Mouse (Mus musculus) gastrocnemius, adult 8-10 months (tissue): Measurements from ENCODE around the gene Klhl5. TPM values are rescaled to one million over a fixed set of nuclear protein-coding genes. Genes with fewer than 3 reads are reported as not detected.
A peak's percentile ranks its signal among the peaks of the same experiment; 100 is the strongest.
"Not testable (repeated sequence)": the region's sequence is repeated elsewhere in the genome, so short reads cannot be mapped to it uniquely, and the experiment has no call there.

ENCODE experiments used
- DNase-seq, 2 experiments: peaks; one replicate each; pipeline ENCODE4 v3.0.0; 2022; ENCODE audit warnings: low spot score in 2 of 2
- total RNA-seq, 4 experiments: library from RNA; stranded (reverse); gene quantifications; 2 replicates each; pipeline ENCODE4 v1.2.4; 2022

Klhl5 gene
- total RNA-seq, 4 experiments from 2014 or later, result 4.5 to 6.0 (median 5.6) TPM

DNA sequence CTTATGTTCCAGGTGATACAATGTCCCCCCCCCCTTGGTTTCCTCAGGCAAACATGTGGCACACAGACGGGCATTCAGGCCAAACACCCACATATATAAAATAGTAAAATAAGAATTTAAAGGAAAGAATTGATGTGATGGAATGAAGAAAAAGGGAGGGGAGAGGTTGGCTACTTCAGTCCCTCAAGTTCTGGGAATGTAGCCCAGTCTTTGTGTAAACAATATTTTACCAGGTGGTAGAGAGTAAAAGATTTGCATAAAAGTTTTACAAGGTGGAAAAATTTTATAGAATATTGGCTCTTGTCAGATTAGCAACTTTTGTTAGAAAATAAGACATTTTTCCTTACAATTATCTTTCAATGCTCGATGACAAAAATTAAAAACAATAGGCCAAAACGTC, 10.5 kb upstream of the Klhl5 start:
- no peak for DNase-seq

DNA sequence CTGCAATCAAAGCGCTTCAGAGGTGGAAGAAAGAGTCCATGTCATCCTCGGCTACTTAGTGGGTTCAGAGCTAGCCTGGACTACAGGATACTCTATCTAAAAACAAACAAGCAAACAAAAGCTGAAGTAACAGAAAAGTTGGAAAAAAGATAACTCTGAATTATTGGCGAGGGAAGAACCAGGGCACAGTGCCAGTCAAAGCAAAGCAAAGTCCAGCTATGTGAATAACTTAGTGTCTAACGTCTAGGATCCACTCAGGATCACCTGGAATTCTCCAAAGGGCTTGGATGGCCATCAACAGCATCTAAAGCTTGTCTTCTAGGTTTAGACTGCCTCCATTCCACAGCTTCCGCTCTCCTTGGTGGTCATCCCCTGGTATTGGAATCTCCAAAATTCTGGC, 9.9 kb upstream of the Klhl5 start:
- DNase-seq, result no peak

DNA sequence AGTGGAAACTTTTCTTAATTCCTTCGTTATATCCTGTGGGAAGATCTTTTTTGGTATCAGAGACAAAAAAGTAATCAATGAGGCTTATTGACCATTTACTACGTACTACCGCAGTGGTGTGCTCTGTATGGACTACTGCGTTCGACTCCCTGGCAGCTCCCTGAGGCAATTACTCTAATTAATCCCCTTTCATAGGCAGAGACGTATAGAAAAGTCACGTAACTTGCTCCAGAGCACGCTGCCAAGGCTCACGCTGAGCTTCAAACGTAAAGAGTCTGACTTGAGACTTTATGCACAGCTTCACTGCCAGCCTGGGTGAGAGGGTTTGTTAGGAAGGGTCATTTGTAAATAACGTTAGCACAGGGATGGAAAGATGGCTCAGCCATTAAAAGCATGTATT, 7.3 kb upstream of the Klhl5 start:
- no peak for DNase-seq

DNA sequence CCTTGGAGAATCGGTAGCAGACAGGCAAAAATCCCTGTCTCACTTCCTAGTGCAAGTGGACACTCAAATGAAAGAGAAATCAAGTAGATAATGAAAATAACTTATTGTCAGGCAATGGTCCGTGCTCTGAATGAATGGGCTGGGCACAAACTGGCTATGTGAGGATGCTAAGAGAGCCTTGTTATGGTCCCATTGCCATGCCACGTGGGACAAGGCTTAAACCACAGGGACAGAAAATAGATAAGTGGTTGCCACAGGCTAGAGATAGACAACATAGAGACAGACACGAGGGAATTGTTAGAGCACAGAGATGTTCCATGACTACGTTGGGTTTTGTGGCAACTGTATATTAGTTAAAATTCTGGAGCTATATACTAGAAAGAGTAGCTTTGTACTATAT, 6.1 kb upstream of the Klhl5 start:
- no peak for DNase-seq

DNA sequence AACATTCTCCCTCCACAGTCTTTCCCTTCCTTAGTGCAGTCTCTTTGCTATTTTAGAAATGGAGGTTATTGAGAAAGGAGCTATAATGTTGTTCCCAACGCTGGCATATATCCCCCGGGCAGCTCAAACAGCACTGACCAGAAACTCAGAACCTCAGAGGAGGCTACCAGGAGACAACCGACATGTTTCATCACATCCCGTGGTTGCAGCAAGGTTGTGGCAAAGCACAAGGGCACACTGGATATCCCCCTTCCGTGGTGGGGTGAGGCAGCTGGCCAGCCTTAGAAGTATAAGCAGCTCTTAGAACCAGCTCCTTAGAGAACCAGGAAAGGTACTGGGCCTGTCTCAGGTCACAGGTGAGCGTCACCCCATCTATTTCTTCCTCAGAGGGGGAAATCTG, 5.7 kb upstream of the Klhl5 start:
- no peak for DNase-seq

DNA sequence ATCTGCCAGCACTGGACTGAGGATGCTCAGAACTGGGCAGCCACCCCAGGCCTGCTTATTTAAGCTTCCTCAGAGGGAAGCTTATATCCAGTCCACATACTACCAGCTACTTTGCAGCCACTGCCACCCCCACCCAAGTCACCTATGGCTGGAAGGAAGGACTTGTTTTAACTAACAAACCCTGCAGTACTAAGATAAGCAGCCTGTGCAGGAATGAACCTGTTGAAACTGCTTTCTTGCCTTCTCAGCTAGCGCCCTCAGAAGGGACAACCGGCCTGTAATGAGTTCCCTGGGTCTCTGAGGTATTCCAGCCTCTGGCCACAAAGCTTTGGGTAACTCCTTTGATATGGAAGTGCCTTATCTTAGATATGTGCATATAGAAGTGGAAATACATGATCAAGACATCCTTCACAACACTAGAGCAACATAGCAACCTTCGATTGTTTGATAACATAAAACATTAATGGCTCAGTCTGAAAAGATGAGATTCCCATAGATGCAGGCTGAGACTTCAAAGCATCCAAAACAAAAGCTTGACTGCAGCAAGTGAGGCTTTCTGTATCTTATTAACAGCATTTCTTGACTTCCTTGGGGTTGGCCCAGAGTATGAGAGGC, 5.2 kb upstream of the Klhl5 start:
- no peak for DNase-seq

DNA sequence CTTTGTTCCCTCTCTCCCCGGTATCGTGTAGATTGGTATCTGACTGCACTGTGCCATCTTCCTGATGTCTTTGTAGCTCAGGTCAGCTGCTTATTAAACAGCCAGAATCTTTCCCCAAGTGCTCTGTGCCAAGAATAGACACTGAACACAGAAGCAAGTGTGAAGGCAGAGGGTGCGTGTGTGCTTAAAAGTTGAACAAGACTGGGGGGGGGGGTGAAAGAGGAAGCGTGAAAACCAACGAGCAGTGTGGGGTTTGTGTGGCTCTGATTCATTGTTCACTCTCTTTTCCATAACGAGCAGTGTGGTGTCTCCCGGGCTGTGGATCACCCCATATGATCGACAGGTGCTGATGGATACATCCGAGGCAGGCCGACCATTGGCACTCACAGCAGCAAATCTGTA, 4.7 kb upstream of the Klhl5 start:
- DNase-seq, result no peak

DNA sequence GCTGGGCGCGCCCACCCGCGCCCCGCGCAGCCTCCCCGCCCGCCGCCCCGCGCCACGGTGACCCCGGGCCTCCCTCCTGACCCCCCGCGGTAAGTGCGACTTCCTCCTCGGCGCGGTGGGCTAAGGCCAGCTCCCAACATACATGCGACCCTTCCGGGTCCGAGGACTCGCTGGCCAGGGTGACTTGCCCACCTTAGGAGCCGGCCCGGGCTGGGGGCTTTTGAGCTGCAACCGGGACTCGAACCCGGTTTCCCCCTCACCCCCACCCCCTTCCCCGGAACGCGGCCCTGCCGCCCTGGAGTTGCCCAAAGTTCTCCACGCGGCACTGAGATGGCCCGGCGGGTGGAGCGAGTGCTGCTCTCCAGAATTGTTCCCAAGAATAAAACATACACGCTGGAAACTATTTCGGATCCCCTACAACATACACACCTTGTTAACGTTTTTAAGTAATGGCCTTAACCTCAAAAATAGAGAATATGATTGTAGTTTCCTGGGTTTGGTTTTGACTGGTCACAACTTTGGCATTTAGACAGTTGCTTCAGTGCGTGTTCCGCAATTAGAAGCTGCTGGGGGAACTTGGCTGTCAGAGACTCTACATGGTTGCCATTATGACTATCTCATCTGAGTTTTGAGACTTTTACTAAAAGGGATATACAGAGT, 564 bp downstream of the Klhl5 start:
- peak in 1 of 2 experiments; percentile 10 for DNase-seq

DNA sequence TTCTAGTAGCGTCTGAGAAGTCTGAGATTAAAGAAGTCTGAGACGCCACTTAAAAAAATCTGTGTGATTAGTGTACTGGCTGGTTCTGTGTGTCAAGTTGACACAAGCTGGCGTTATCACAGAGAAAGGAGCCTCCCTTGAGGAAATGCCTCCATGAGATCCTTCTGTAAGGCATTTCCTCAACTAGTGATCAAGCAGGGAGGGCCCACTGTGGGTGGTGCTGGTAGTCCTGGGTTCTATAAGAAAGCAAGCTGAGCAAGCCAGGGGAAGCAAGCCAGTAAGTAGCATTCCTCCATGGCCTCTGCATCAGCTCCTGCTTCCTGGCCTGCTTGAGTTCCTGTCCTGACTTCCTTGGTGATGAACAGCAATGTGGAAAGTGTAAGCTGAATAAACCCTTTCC, 4.9 kb downstream of the Klhl5 start:
- DNase-seq, result not testable (repeated sequence)

DNA sequence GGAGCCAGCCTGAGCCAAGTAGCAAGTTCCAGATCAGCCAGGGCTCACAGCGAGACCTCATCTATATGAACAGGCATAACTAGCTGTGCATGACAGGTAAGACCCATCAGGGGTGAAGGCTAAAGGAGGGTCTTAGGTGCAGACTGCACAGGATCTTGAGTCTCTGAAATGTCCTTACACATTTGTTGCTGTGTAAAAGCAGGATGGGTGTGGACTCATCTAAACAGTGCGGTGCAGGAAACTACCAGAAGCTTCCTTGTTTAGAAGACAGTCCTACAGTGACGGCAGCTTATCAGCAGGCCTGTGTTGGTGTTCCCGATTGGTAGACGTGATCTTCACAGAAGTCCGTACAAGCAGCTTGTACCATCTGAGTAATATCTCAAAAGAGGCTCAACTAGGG, 6.0 kb downstream of the Klhl5 start:
- no peak for DNase-seq

DNA sequence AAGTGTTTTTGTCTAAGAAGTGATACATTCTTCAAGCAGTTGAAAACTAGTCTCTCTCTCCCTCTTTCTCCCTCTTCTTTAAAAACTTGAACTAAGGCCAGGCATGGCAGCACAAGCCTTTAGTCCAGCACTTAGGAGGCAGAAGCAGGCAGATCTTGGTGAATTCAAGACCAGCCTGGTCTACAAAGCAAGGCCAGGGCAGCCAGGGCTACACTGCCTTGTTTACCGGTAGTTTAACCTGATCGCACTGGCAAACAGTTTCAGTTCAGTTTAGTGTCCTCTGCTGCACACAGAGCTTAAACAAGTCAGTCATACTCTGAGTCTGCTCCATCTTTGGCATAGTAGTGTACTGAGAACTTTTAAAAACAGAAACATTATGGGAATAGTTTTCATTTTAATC, 9.4 kb downstream of the Klhl5 start:
- DNase-seq, result no peak

DNA sequence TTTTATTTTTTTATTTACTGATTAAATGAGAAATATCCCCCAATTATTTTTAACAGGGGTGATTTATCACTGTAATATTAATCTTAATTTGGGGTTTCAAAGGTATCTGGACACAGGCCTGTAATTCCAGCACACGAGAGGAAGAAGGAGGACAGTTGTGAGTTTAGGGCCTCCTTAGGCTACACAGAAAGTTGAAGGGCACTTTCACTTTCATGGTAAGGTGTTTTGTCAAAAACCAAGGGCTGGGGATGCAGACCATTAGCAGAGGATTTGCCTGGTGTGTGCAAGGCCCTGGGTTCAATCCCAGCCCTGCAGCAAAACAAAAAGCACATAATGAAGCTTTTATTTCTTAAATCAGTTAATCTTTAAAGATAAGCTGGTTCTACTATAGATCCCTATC, 12.2 kb downstream of the Klhl5 start:
- no peak for DNase-seq

DNA sequence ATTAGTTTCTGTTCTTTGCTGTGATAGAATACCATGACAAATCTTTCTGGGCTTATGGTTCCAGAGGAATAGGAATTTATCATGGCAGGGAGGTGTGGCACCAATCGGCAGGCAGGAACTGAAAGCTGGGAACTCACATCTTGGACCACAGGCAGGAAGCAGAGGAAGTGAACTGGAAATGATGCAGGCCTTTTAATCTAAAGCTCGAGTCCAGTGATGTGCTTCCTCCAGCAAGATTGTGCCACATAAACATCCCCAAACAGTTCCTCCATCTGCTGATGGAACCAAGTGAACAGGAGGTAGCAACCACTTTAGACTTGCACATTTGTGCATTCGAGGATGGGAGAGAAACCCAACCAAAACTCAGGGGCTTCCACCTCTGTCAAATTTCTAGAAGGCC, 12.6 kb downstream of the Klhl5 start:
- no peak for DNase-seq

DNA sequence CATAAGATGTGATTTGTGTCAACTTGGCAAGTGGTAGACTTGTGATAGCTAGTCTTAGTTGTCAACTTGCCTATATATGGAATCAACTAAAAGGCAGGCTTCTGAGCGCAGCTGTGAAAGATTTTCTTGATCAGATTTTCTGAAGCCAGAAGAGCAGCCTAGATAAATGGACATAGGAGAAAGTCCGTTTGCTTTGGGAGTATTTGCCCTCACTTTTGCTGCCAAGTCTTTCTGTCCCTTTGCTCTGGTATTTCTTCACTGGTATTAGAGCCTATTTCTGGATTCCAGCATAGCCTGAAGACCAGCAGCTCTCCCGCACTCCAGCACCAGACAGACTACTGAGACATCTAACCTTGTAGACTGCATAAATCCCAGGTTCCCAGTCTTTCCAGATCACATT, 15.3 kb downstream of the Klhl5 start:
- no peak for DNase-seq

DNA sequence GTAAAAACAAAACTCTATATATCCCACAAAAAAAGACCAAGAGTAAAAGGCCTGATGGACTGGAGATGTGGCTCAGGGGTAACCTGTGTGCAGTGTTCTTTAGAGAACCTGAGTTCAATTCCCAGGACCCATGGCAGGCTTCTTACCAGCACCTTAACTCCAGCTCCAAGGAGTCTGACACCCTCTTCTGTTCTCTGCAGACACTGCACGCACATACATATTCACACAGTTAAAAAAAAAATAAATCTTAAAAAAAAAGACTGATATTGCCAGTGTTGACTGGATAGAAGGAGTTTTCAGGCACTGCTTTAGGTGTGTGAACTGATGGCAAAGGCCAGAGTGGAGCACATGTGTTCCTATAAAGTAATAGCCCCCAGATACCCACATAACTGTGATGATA, 18.8 kb downstream of the Klhl5 start:
- no peak for DNase-seq

DNA sequence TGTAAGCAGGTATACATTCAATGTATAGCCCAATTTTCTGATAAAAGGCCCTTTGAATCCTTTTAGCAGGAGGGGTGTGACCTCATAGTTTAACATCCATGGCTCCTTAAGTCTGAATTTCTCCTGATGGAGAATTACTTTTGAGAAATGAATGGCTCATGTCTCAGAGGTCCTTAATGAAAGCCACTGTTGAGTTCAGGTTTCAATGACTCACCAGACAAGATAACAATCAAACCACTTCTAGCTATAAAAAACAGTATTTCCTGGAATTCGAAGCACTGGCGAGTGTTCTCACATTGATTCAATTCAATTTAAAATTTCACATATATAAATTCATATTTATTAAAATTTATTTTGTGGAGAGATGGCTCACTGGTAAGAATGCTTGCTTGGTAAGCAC, 21.1 kb downstream of the Klhl5 start:
- DNase-seq, result no peak

DNA sequence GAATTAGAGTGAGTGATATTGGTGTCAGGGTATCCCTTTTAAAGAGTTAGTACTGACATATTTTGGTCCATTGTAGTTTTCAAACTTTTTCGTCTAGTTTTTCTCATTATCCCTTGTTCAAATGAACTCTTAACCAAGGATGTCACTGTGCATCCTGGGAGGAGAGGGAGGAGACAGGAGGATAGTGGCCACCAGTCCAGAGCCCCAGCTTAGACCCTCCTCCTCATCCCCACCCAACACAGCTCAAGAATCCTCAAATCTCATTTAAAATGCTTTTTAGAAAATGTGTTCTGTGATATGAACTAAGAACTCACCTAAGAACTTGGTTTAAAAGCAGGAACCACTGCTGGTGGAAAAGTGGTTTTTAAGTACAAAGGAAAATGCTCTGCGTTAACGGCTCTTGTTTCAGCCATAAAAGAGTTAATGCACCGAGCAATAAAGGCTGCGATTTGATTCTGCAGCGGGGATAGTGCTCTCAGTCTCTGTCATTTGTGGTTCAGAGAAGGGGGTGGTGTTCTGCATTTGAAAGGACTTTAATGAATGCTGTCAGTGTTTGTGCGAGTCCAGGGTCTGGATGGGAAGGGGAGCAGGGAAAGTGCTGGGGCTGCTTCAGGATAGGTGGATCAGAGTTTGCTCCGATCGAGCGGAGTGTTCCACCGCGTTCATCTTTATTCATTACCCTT, 23.3 kb downstream of the Klhl5 start:
- DNase-seq, result no peak

DNA sequence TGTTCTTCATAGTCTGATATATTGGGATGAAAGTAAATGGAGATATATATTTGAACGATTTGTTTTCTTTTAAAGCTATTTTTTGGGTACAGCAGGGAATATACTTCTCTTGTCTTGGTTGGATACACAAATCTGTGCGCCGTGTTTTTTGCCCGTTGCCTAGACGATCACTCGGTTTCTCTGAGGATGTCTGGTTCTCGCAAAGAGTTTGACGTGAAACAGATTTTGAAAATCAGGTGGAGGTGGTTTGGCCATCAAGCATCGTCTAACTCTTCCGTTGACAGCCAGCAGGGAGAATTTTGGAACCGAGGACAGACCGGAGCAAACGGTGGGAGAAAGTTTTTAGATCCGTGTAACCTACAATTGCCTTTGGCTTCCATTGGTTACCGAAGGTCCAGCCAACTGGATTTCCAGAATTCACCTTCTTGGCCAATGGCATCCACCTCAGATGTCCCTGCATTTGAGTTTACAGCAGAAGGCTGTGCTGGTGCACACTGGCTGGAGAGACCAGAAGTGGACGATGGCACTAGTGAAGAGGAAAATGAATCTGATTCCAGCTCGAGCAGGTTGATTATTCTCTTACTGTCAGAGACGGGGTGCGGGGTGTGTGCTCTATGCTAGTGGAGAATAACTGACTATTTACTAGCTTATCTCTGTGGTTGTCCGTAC, 24.0 kb downstream of the Klhl5 start:
- no peak for DNase-seq

DNA sequence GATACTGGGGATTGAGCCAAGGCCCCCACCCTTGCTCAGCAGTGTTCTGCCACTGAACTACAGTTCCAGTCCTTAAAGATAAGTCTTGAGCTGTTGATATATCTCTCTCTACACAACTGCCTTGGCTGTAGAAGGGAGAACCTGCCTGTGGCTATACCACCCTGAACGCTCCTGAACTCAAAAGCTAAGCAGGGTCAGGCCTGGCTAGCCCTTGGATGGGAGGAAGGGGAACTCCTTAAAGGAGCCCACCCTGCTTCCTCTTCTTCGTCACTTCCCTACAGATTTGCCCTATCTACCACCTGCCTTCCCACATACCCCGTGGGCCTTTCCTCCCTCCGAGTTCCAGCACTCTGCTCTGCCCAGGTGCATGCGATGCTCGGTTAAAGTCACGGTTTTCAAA, 28.8 kb downstream of the Klhl5 start:
- no peak for DNase-seq

DNA sequence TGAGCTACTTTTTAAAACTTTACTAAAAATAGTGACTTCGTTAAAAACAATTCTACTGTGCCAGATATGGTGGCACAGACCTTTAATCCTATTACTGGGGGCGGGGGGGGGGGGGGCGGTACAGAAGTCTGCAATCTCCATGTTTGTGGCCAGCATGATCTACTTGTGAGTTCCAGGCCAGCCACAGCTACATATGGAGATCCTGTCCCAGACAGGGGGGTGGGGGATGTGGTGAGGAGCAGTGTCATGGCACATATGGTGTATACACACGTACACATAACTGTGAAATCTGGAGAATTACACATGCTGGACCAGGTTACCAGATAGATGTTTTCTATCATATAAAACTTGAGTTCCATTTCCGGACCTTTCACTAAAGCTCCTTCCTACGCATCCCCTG, 29.7 kb downstream of the Klhl5 start:
- DNase-seq, result no peak

DNA sequence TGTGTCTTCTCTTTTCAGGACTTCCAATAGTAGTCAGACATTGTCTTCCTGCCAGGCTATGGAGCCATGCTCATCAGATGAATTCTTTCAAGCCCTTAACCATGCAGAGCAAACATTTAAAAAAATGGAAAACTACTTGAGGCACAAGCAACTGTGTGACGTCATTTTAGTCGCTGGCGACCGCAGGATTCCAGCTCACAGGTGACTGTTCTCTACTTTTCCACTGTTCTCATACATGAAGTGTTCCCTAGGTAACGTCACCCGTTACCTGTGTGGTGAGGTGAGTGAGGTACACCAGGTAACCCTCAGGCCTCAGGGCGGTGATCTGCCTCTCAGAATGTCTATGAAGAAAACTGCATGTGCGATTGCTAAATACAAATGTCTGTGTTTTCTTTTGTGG, 33.9 kb downstream of the Klhl5 start:
- DNase-seq, result no peak

DNA sequence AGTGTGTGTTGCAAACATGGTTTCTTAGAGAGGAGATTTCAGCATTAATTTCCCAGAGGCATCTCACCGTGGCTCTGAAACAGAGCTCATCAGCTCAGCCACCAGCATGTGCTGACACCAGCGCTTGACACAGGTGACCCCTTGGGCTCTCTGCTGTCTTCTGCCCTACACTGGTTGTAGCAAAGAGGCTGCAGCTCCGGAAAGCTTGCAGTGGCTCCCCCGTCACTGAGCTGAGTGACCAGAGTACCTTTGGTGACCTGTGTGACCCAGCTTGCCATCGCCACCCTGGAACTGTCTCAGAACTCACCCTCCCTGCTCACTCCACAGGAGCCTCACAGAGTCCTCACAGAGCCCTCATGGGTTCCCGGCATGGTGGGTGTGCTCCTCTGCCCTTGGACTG, 34.9 kb downstream of the Klhl5 start:
- no peak for DNase-seq
